Mouse (Mus musculus): ENCODE results near the gene AU022252.

DNA sequence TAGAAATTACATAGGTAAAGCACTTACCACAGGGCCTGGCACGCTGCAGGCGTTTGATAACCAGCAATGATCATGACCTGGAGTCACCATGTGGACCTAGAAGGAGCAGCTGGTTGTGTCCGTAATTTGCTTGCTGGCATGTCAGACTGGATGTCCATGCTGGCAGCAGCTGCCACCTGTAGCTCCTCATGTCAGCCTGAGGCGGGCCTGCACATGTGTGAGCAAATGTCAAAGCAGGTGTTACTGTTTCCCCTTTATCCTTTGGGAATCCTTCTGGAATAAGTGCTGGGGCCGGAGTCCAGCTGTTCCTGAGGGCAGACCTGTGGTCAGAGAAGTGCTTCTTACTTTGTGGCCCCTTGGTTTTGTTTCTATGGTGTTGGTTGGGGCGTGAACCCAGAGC lies 34.4 kb downstream of the AU022252 start:
- TF ChIP-seq EP300 (IDR thresholded peaks at IDR 0.05; ENCODE audit: low read depth) (no peak), CTCF (IDR thresholded peaks at IDR 0.05; ENCODE audit: low read depth) (no peak)

All from heart, postnatal 0 days (tissue).